Mouse (Mus musculus) hindbrain, embryonic 14.5 days (tissue): Measurements from ENCODE around the gene Clint1. TPM values are rescaled to one million over a fixed set of nuclear protein-coding genes. Genes with fewer than 3 reads are reported as not detected.
A peak's percentile ranks its signal among the peaks of the same experiment; 100 is the strongest.

Source experiments
- ATAC-seq: fragments of 200-750 bp; cut with Nextera tagmentation; 2 replicates; pipeline ENCODE4 v1.8.0; 2017; ENCODE audit warnings: moderate number of reproducible peaks, mild to moderate bottlenecking, moderate TSS enrichment, moderate library complexity; ENCODE audit not compliant: low FRiP score
- DNase-seq: peaks from one replicate; pipeline ENCODE4 v3.0.0-alpha.2; 2015; ENCODE audit warnings: low spot score
- H3K27ac ChIP-seq: fragments of 300-500 bp; sonication (generic); 2 replicates; pipeline ENCODE4 v1.5.1; 2014; ENCODE audit warnings: mild to moderate bottlenecking, moderate library complexity
- H3K27me3 ChIP-seq: fragments of 300-500 bp; sonication (generic); 2 replicates; pipeline ENCODE4 v1.6.1; 2014; ENCODE audit warnings: mild to moderate bottlenecking, low read length, mixed read lengths; ENCODE audit not compliant: control insufficient read depth, insufficient read depth
- H3K36me3 ChIP-seq: fragments of 300-500 bp; sonication (generic); replicated peaks from 2 replicates; pipeline ENCODE4 v1.6.1; 2014; ENCODE audit not compliant: control insufficient read depth, insufficient read depth
- H3K4me1 ChIP-seq: fragments of 300-500 bp; sonication (generic); replicated peaks from 2 replicates; pipeline ENCODE4 v1.6.1; 2014; ENCODE audit warnings: antibody characterized with exemption, low read length, mixed read lengths; ENCODE audit not compliant: control insufficient read depth, insufficient read depth
- H3K4me2 ChIP-seq: fragments of 300-500 bp; sonication (generic); replicated peaks from 2 replicates; pipeline ENCODE4 v1.6.1; 2014; ENCODE audit warnings: mild to moderate bottlenecking, moderate library complexity
- H3K4me3 ChIP-seq: fragments of 300-500 bp; sonication (generic); replicated peaks from 2 replicates; pipeline ENCODE4 v1.5.1; 2014; ENCODE audit warnings: mild to moderate bottlenecking, low read length
- H3K9ac ChIP-seq: fragments of 300-500 bp; sonication (generic); 2 replicates; pipeline ENCODE4 v1.6.1; 2014
- H3K9me3 ChIP-seq: fragments of 300-500 bp; sonication (generic); 2 replicates; pipeline ENCODE4 v1.6.1; 2016; ENCODE audit warnings: low read length; ENCODE audit not compliant: control insufficient read depth
- WGBS: fragments of 180-500 bp; shearing (Covaris S2); extraction: QIAGEN DNeasy Blood & Tissue Kit; methylation state at CpG from one replicate; pipeline ENCODE4 v1.1.7; 2014; 5-methylcytosine and 5-hydroxymethylcytosine counted together
- polyA plus RNA-seq: library from polyadenylated mRNA; unstranded; fragments of >200 nt; fragmentation: Nextera tagmentation; extraction: Ambion mirVana; gene quantifications from 2 replicates; pipeline ENCODE4 v1.2.1, GENCODE M21; 2014

Clint1 gene
- polyA plus RNA-seq, 1 experiment from 2014 or later: 39.0 TPM

GRCm38 (mm10) chr11:45908070-45908469, 56.2 kb downstream of the Clint1 start:
- no peak for ATAC-seq
- Histone ChIP-seq H3K36me3 (peaks cover 65% of the 10 kb centered on the region), H3K27me3 (no peaks in the 10 kb centered on the region), H3K27ac (no peak overlapping the region), H3K9me3 (no peaks in the 10 kb centered on the region), H3K4me2 (no peak overlapping the region), H3K4me1 (no peaks in the 10 kb centered on the region), H3K4me3 (no peak overlapping the region), H3K9ac (no peak overlapping the region)
- 95% methylated on average over 7 of the region's 7 CpGs for WGBS
- no peak for DNase-seq

DNA sequence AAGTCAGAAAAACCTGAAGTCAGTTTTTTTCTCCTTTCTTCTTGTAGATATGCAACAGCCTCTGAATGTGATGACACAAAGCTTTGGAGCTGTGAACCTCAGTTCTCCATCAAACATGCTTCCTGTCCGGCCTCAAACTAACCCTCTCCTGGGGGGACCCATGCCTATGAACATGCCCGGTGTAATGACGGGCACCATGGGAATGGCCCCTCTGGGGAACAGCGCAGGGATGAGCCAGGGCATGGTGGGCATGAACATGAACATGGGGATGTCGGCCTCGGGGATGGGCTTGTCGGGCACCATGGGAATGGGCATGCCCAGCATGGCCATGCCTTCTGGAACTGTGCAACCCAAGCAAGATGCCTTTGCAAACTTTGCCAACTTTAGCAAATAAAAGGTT, 57.0 kb downstream of the Clint1 start:
- no peak for ATAC-seq
- Histone ChIP-seq H3K36me3 (peaks cover 63% of the 10 kb centered on the region), H3K4me2 (no peak overlapping the region), H3K4me1 (no peaks in the 10 kb centered on the region), H3K9me3 (no peaks in the 10 kb centered on the region), H3K9ac (no peak overlapping the region), H3K4me3 (no peak overlapping the region), H3K27ac (no peak overlapping the region), H3K27me3 (no peaks in the 10 kb centered on the region)
- WGBS: 94% methylated on average over 7 of the region's 7 CpGs
- DNase-seq: no peak

DNA sequence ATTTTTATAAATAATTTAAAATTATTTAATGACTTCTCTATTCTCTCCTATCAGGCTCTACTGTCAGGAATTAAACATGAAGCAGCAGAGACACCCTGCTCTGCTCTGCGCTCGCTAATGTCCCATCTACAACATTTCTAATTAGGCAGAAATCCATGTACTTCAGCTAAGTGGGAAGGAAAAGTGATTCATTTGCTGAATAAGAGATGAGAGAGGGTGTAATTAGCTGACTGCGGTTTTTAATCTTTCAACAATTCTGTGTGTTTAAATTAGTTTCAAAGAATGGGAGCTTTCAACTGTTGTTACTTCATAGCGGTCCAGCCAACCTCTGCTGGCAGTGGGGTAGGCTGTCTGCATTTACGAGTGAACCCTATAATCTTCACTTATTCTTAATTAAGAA, 58.9 kb downstream of the Clint1 start:
- no peak overlapping the region for H3K4me2 ChIP-seq
- no peaks in the 10 kb centered on the region for H3K9me3 ChIP-seq
- no peaks in the 10 kb centered on the region for H3K27me3 ChIP-seq
- H3K4me1 ChIP-seq: no peaks in the 10 kb centered on the region
- DNase-seq (no peak), ATAC-seq (peak; percentile 43; the same call in 1 of the 2 replicates)
- WGBS: 79% methylated on average over 5 of the region's 5 CpGs
- H3K27ac ChIP-seq: no peak overlapping the region
- peaks cover 58% of the 10 kb centered on the region for H3K36me3 ChIP-seq
- no peak overlapping the region for H3K4me3 ChIP-seq
- no peak overlapping the region for H3K9ac ChIP-seq

GRCm38 (mm10) chr11:45916196-45916595, 64.3 kb downstream of the Clint1 start:
- Histone ChIP-seq H3K36me3 (peaks cover 12% of the 10 kb centered on the region), H3K27ac (no peak overlapping the region), H3K4me2 (no peak overlapping the region), H3K9ac (no peak overlapping the region), H3K4me3 (no peak overlapping the region), H3K9me3 (no peaks in the 10 kb centered on the region), H3K27me3 (no peaks in the 10 kb centered on the region), H3K4me1 (peaks cover 3% of the 10 kb centered on the region; the same call in 1 of the 2 replicates)
- no peak for DNase-seq
- WGBS: 89% methylated on average over 10 of the region's 10 CpGs
- no peak for ATAC-seq

DNA sequence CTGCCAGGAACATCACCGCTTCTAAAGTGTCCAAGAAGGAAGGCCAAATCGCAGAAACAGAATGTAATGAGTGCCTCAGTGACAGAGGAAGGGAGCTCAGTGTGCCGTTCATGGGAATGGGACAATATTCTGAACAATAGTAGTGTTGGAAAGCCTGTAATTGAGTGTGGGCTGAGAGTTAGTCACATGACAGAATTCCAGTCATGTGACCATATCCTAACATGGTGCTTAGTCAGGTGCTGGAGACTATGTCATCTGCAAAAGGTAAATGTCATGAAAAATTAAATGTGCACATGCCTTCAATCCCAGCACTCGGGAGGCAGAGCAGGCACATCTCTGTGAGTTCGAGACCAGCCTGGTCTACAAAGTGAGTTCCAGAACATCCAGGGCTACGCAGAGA, 66.2 kb downstream of the Clint1 start:
- no peak overlapping the region for H3K4me2 ChIP-seq
- H3K9ac ChIP-seq: no peak overlapping the region
- peaks cover 14% of the 10 kb centered on the region for H3K4me1 ChIP-seq
- no peaks in the 10 kb centered on the region for H3K9me3 ChIP-seq
- ATAC-seq: no peak
- H3K4me3 ChIP-seq: no peak overlapping the region
- no peak for DNase-seq
- no peak overlapping the region for H3K27ac ChIP-seq
- no peaks in the 10 kb centered on the region for H3K36me3 ChIP-seq
- 92% methylated on average over 6 of the region's 6 CpGs for WGBS
- no peaks in the 10 kb centered on the region for H3K27me3 ChIP-seq

DNA sequence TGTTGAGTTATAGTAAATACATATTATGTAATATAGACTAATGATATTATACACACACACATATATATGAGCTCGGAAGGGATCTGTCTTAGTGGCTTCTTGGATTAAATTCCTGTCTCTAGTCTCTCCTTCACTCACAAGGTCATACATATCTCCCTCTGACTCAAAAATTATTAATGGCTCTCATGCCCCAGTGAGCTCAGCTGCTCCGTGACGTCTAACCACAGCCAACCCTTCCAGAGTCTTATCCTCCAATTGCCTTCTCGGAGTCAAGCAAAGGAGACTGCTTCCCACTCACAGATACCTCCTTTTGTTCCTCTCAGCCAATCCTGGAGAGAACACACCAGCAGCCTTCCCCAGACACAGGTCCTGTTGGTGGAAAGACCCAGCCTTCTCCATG, 67.0 kb downstream of the Clint1 start:
- Histone ChIP-seq H3K9ac (no peak overlapping the region), H3K4me1 (peaks cover 14% of the 10 kb centered on the region), H3K4me2 (no peak overlapping the region), H3K36me3 (no peaks in the 10 kb centered on the region), H3K9me3 (no peaks in the 10 kb centered on the region), H3K27me3 (no peaks in the 10 kb centered on the region), H3K4me3 (no peak overlapping the region), H3K27ac (no peak overlapping the region)
- ATAC-seq: no peak
- DNase-seq: no peak
- 60% methylated on average over 4 of the region's 4 CpGs for WGBS

- H3K27ac ChIP-seq: peak overlapping the region; percentile 77
- no peak overlapping the region for H3K4me3 ChIP-seq
- 41% methylated on average over 8 of the region's 8 CpGs for WGBS
- ATAC-seq (no peak), DNase-seq (no peak)
- H3K27me3 ChIP-seq: no peaks in the 10 kb centered on the region
- H3K9me3 ChIP-seq: no peaks in the 10 kb centered on the region
- H3K36me3 ChIP-seq: no peaks in the 10 kb centered on the region
- H3K4me1 ChIP-seq: peaks cover 14% of the 10 kb centered on the region
- peak overlapping the region; percentile 28; the same call in 1 of the 2 replicates for H3K4me2 ChIP-seq
- H3K9ac ChIP-seq: 0 out of 2 replicates have a peak overlapping the region, but pooled peaks have one; percentile 18
These were observed 69.2 kb downstream of the Clint1 start for GRCm38 (mm10) chr11:45921026-45921425.

- Histone ChIP-seq H3K27me3 (no peaks in the 10 kb centered on the region), H3K4me1 (peaks cover 14% of the 10 kb centered on the region), H3K27ac (peak overlapping the region; percentile 77), H3K4me3 (no peak overlapping the region), H3K9ac (0 out of 2 replicates have a peak overlapping the region, but pooled peaks have one; percentile 18), H3K4me2 (peak overlapping the region; percentile 28), H3K9me3 (no peaks in the 10 kb centered on the region), H3K36me3 (no peaks in the 10 kb centered on the region)
- DNase-seq (no peak), ATAC-seq (peak; percentile 65; the same call in 1 of the 2 replicates)
- 5% methylated on average over 10 of the region's 10 CpGs for WGBS
These were observed 69.6 kb downstream of the Clint1 start for GRCm38 (mm10) chr11:45921480-45921898.

DNA sequence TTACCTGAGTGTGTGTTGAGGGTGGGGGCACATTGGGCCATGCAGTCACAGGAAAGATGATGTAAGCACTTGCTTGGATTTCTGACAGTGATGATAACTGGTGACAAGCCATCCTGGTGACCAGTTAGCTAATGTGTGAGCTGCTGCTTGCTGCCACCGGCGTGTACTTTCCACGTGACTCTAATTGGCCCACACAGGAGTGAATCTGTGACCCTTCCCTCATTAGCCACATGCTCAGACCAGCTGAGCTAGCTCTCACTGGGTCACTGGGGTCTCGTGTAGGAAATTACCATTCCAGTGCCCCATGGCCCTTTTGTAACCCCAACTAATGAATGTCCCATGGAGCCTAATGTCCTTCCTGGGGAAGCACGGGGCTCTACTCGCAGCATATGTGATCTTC, 73.6 kb downstream of the Clint1 start:
- peaks cover 12% of the 10 kb centered on the region for H3K36me3 ChIP-seq
- H3K4me2 ChIP-seq: no peak overlapping the region
- H3K27me3 ChIP-seq: no peaks in the 10 kb centered on the region
- H3K9me3 ChIP-seq: no peaks in the 10 kb centered on the region
- peaks cover 14% of the 10 kb centered on the region for H3K4me1 ChIP-seq
- no peak overlapping the region for H3K4me3 ChIP-seq
- DNase-seq (no peak), ATAC-seq (no peak)
- WGBS: 38% methylated on average over 6 of the region's 6 CpGs
- H3K27ac ChIP-seq: no peak overlapping the region
- no peak overlapping the region for H3K9ac ChIP-seq

- WGBS: under 1% methylated on average over 9 of the region's 9 CpGs
- H3K27me3 ChIP-seq: no peaks in the 10 kb centered on the region
- peaks cover 19% of the 10 kb centered on the region for H3K36me3 ChIP-seq
- peak overlapping the region; percentile 3; the same call in 1 of the 2 replicates for H3K27ac ChIP-seq
- H3K4me1 ChIP-seq: peaks cover 6% of the 10 kb centered on the region
- peak overlapping the region; percentile 29 for H3K4me3 ChIP-seq
- DNase-seq: peak; percentile 87
- H3K9me3 ChIP-seq: no peaks in the 10 kb centered on the region
- peak; percentile 90 for ATAC-seq
- H3K4me2 ChIP-seq: peak overlapping the region; percentile 54
- peak overlapping the region; percentile 39; the same call in 1 of the 2 replicates for H3K9ac ChIP-seq
These were observed 74.8 kb downstream of the Clint1 start for GRCm38 (mm10) chr11:45926640-45927082.
